In the genomic region with DNA sequence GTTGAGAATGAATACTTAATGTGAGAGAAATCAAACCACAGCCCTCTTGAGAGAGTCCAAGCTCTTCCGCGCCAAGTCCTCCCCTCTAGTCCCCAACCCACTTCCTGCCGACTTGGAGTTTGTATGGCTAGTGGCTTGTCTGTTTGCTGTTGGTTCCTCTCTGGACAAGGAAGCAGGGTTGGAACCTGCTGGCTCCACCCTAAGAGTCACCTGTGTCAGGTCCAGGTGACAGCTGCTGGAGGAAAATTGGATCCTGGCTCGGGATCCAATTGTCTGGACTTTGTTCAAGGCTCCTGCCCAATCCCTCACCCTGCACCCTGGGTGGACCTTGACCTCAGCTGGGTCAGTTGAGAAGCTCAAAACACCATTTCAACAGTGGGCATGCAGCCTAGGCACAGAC, we compare ENCODE assay signal across 9 mouse cellular contexts. TPM values are rescaled to one million over a fixed set of nuclear protein-coding genes. Genes with fewer than 3 reads are reported as not detected.
DNase-seq lines count a peak whose midpoint lies in the region; ATAC-seq lines count a peak whose summit lies in the region.
"Had no signal": no experiment of that assay in that cellular context is flagged by ENCODE, and none has a peak within 500 bp of the region (broad histone marks: within the 10 kb centered on the region; RNA-seq: fewer than 3 reads in every experiment).

No protein-coding gene starts in this region.

- DNase-seq in hindbrain, embryonic 10.5 days (ENCODE audit: low spot score), result no peak
- no peak for DNase-seq in layer of hippocampus, adult 18-20 months (ENCODE audit: low spot score in 2 of 2)
- DNase-seq in layer of hippocampus, postnatal 10 days (ENCODE audit: low spot score in 2 of 2), result no peak
- DNase-seq in left cerebral cortex, postnatal 36 days (ENCODE audit: low spot score in 2 of 2), result no peak

- no peak overlapping the region for H3K9ac ChIP-seq in hindbrain, embryonic 12.5 days
- peak overlapping the region; percentile 44; the same call in 1 of the 2 replicates for H3K9ac ChIP-seq in intestine, embryonic 16.5 days (ENCODE audit: low read depth, low read length)
- H3K9ac ChIP-seq: embryonic facial prominence, embryonic 12.5 days had no signal

- peak overlapping the region; percentile 59; the same call in 1 of the 2 replicates for H3K27ac ChIP-seq in hindbrain, embryonic 10.5 days
- no peak overlapping the region for H3K27ac ChIP-seq in hindbrain, embryonic 12.5 days
- H3K27ac ChIP-seq in brown adipose tissue, adult 24 weeks (replicated peaks; ENCODE audit: low read depth, low read length), result peak overlapping the region; percentile 61
- peak overlapping the region; percentile 92 for H3K27ac ChIP-seq in intestine, embryonic 16.5 days (ENCODE audit: low read length)
- H3K27ac ChIP-seq in macrophage, result peak overlapping the region; percentile 99
- H3K27ac ChIP-seq: embryonic facial prominence, embryonic 12.5 days had no signal

- ATAC-seq in hindbrain, embryonic 12.5 days (ENCODE audit: low FRiP score), result no peak
- ATAC-seq in intestine, embryonic 16.5 days, result peak; percentile 76

- H3K36me3 ChIP-seq in hindbrain, embryonic 10.5 days, result no peaks in the 10 kb centered on the region
- no peaks in the 10 kb centered on the region for H3K36me3 ChIP-seq in hindbrain, embryonic 12.5 days
- H3K36me3 ChIP-seq in intestine, embryonic 16.5 days (ENCODE audit: control insufficient read depth, insufficient read depth, low read length), result no peaks in the 10 kb centered on the region
- H3K36me3 ChIP-seq in macrophage (ENCODE audit: inconsistent target), result no peaks in the 10 kb centered on the region
- H3K36me3 ChIP-seq: embryonic facial prominence, embryonic 12.5 days had no signal

- no peak overlapping the region for H3K4me3 ChIP-seq in hindbrain, embryonic 10.5 days
- H3K4me3 ChIP-seq in hindbrain, embryonic 12.5 days, result no peak overlapping the region
- H3K4me3 ChIP-seq in brown adipose tissue, adult 24 weeks (ENCODE audit: insufficient read depth, low read depth, low read length), result no peak overlapping the region
- H3K4me3 ChIP-seq in intestine, embryonic 16.5 days (ENCODE audit: low read length), result no peak overlapping the region
- no peak overlapping the region for H3K4me3 ChIP-seq in macrophage (ENCODE audit: inconsistent target)
- H3K4me3 ChIP-seq: embryonic facial prominence, embryonic 12.5 days had no signal

- H3K9me3 ChIP-seq in hindbrain, embryonic 10.5 days, result no peaks in the 10 kb centered on the region
- no peaks in the 10 kb centered on the region for H3K9me3 ChIP-seq in hindbrain, embryonic 12.5 days (replicated peaks)
- H3K9me3 ChIP-seq in intestine, embryonic 16.5 days (ENCODE audit: control insufficient read depth, low read length), result no peaks in the 10 kb centered on the region
- H3K9me3 ChIP-seq: embryonic facial prominence, embryonic 12.5 days had no signal

- H3K4me1 ChIP-seq in hindbrain, embryonic 10.5 days (replicated peaks), result peaks cover 100% of the 10 kb centered on the region
- peaks cover 99% of the 10 kb centered on the region for H3K4me1 ChIP-seq in hindbrain, embryonic 12.5 days
- H3K4me1 ChIP-seq in brown adipose tissue, adult 24 weeks (ENCODE audit: control insufficient read depth, insufficient read depth, insufficient read length, low read length), result peaks cover 75% of the 10 kb centered on the region
- peaks cover 90% of the 10 kb centered on the region for H3K4me1 ChIP-seq in intestine, embryonic 16.5 days (ENCODE audit: control insufficient read depth, insufficient read depth, low read length)

- peaks cover 100% of the 10 kb centered on the region for H3K79me2 ChIP-seq in macrophage (ENCODE audit: inconsistent target)

- H3K27me3 ChIP-seq in hindbrain, embryonic 10.5 days (ENCODE audit: insufficient read depth, poor library complexity, severe bottlenecking), result no peaks in the 10 kb centered on the region
- H3K27me3 ChIP-seq in hindbrain, embryonic 12.5 days, result no peaks in the 10 kb centered on the region
- no peaks in the 10 kb centered on the region for H3K27me3 ChIP-seq in intestine, embryonic 16.5 days (replicated peaks; ENCODE audit: control insufficient read depth, insufficient read depth, low read length)
- H3K27me3 ChIP-seq: embryonic facial prominence, embryonic 12.5 days had no signal

- no peak overlapping the region for H3K4me2 ChIP-seq in hindbrain, embryonic 12.5 days (replicated peaks)
- H3K4me2 ChIP-seq in intestine, embryonic 16.5 days (ENCODE audit: low read depth, low read length), result peak overlapping the region; percentile 36
- H3K4me2 ChIP-seq: embryonic facial prominence, embryonic 12.5 days had no signal

- intact Hi-C loops in left cerebral cortex, postnatal 36 days (cut with DNase I), result no loop called here

- WGBS in hindbrain, embryonic 10.5 days, result 82% methylated on average over 4 of the region's 4 CpGs
- 81% methylated on average over 4 of the region's 4 CpGs for WGBS in hindbrain, embryonic 12.5 days
- WGBS in intestine, embryonic 16.5 days, result 35% methylated on average over 4 of the region's 4 CpGs
- 44% methylated on average over 4 of the region's 4 CpGs for WGBS in macrophage (ENCODE audit: missing documents)

RNA-seq across cellular contexts. Expression of a gene that starts 7.4 kb away (rescaled TPM):
- 44.4 and 60.1 TPM in 2 replicates for polyA plus RNA-seq in hindbrain, embryonic 10.5 days (2016; fragmentation: Nextera tagmentation; extraction: Ambion mirVana)
- polyA plus RNA-seq in hindbrain, embryonic 12.5 days (2016; fragmentation: Nextera tagmentation; extraction: Ambion mirVana), result 66.5 and 69.4 TPM in 2 replicates
- polyA plus RNA-seq in brown adipose tissue, adult 24 weeks (2012; ENCODE audit: insufficient read depth, insufficient read length, missing spikeins), result 15.0 and 17.0 TPM in 2 replicates
- polyA plus RNA-seq in intestine, embryonic 16.5 days (2015; fragmentation: Nextera tagmentation; extraction: Ambion mirVana), result 21.2 and 22.3 TPM in 2 replicates
- total RNA-seq in macrophage (2018; cell fraction: chromatin; rRNA removed), result 100 to 1,000 TPM; 201 to 426 (median 339) TPM
- total RNA-seq in macrophage (2018; cell fraction: cytosol; rRNA removed), result 100 to 1,000 TPM; 130 to 224 (median 189) TPM
- 100 to 1,000 TPM; 176 to 364 (median 261) TPM for total RNA-seq in macrophage (2018; cell fraction: nucleus; rRNA removed)
- polyA plus RNA-seq in macrophage (2018), result 74.5 to 135 TPM (median 101 TPM) in 3 replicates
- total RNA-seq in layer of hippocampus, adult 18-20 months (2021), result 10 to 100 TPM; 86.3 to 88.2 TPM
- 100 to 1,000 TPM; 115 to 128 TPM for total RNA-seq in layer of hippocampus, postnatal 10 days (2021)
- 100 to 1,000 TPM in 1 of 2 experiments, 10 to 100 TPM in 1; 83.9 to 111 TPM for total RNA-seq in left cerebral cortex, postnatal 36 days (2021)
